Mouse (Mus musculus): ENCODE results near the gene Lrrc38. TPM values are rescaled to one million over a fixed set of nuclear protein-coding genes. Genes with fewer than 3 reads are reported as not detected.

Gene Lrrc38
- total and polyA plus RNA-seq, 3 experiments, result not detected

DNA sequence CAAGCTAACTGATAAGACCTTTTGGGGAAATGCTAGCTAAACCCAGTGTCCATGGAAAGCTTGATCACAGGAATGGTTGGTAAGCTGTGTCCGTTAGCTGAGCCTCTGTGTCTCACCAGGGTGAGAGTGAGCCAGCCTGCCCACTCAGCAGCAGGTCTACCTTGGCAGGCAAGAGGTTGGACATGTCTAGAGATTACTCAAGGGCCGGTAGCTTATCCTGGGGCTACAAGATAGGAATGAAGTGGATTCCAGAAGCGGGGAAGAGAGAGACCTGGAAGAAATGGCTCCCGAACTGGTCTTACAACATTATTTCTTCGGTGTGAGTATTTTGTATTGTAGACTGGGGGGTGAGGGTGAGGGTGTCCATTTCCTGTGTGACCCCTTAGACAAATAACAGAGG, 48.5 kb upstream of the Lrrc38 start:
- peaks cover 2% of the 10 kb centered on the region for H3K9me3 ChIP-seq (replicated peaks; ENCODE audit: low read length)
- H3K4me3 ChIP-seq (replicated peaks in 1 of 3; ENCODE audit: low read depth in 2 of 3, low read length in 2 of 3, poor library complexity in 1 of 3), result no peak overlapping the region
- no peak for DNase-seq (ENCODE audit: extremely low read depth)
- no peaks in the 10 kb centered on the region for H3K4me1 ChIP-seq (ENCODE audit: control insufficient read depth in 1 of 2, insufficient read depth in 2 of 2)
- H3K27me3 ChIP-seq (replicated peaks), result peaks cover 29% of the 10 kb centered on the region
- H3K9ac ChIP-seq (ENCODE audit: insufficient read depth, low read depth), result no peak overlapping the region
- H3K79me2 ChIP-seq (replicated peaks; ENCODE audit: control insufficient read depth, extremely low read depth, insufficient read depth, poor library complexity, severe bottlenecking), result no peaks in the 10 kb centered on the region
- dilution Hi-C loops (cut with MboI; ENCODE audit: extremely low pct_ligation_motif_present, extremely low pct_unique_long_range_greater_than_20kb, low sequenced_read_pairs), result no loop called here
- TF ChIP-seq MYC (IDR thresholded peaks at IDR 0.05; ENCODE audit: low read depth, low read length) (no peak), EP300 (IDR thresholded peaks at IDR 0.05; ENCODE audit: low read length) (no peak), ZNF384 (IDR thresholded peaks at IDR 0.05; ENCODE audit: low read depth, low read length) (no peak), UBTF (IDR thresholded peaks at IDR 0.05; ENCODE audit: low read depth, low read length) (no peak), MAZ (IDR thresholded peaks at IDR 0.05; ENCODE audit: low read depth, low read length) (no peak), GABPA (IDR thresholded peaks at IDR 0.05; ENCODE audit: insufficient replicate concordance, low read depth, low read length) (no peak), TCF12 (IDR thresholded peaks at IDR 0.05; ENCODE audit: low read depth, low read length) (no peak), ZKSCAN1 (IDR thresholded peaks at IDR 0.05; ENCODE audit: borderline replicate concordance, low read depth, low read length) (no peak), E2F4 (IDR thresholded peaks at IDR 0.05; ENCODE audit: insufficient replicate concordance, low read depth, low read length) (no peak), CHD1 (IDR thresholded peaks at IDR 0.05; ENCODE audit: low read depth, low read length) (no peak), ZC3H11A (IDR thresholded peaks at IDR 0.05; ENCODE audit: low read depth, low read length) (no peak), RCOR1 (conservative IDR thresholded peaks at IDR 0.05; ENCODE audit: low read depth, low read length) (no peak), MXI1 (IDR thresholded peaks at IDR 0.05; ENCODE audit: low read depth, low read length) (no peak), SMC3 (IDR thresholded peaks at IDR 0.05; ENCODE audit: low read depth, low read length) (no peak), NRF1 (IDR thresholded peaks at IDR 0.05; ENCODE audit: low read depth, low read length) (no peak), CHD2 (IDR thresholded peaks at IDR 0.05; ENCODE audit: low read length) (no peak), MAFK (IDR thresholded peaks at IDR 0.05; ENCODE audit: insufficient replicate concordance, low read length) (no peak), NELFE (IDR thresholded peaks at IDR 0.05; ENCODE audit: low read depth, low read length) (no peak)
- H3K36me3 ChIP-seq (replicated peaks in 1 of 2; ENCODE audit: control insufficient read depth in 1 of 2, insufficient read depth in 1 of 2, low read length in 1 of 2), result no peaks in the 10 kb centered on the region
- no peak overlapping the region for H3K4me2 ChIP-seq (ENCODE audit: insufficient read depth, low read depth, poor library complexity, severe bottlenecking)
- in situ Hi-C loops (cut with MboI; ENCODE audit: low pct_ligation_motif_present, low pct_unique_long_range_greater_than_20kb, low sequenced_read_pairs), result no loop called here
- no peak overlapping the region for H3K27ac ChIP-seq (ENCODE audit: insufficient read depth, low read depth)

DNA sequence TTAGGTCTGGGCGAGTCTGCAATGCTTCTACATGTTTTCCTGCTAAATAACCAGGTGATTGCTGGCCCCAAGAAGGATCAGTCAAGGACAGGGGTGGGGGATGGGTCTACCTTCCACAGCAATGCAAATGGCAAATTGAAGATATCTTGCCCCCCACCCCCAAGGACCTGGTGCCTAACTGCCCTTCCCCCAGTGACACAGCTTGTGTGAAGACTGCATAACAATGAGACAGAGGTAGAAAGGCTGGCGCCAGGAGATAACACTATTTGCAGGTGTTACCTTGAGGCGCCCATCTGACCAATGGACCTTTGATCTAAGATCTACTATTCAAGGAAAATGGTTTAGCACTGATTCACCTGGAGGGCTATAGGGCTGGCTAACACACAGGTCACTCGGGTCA, 47.7 kb upstream of the Lrrc38 start:
- H3K9ac ChIP-seq (ENCODE audit: insufficient read depth, low read depth), result no peak overlapping the region
- H3K36me3 ChIP-seq (replicated peaks in 1 of 2; ENCODE audit: control insufficient read depth in 1 of 2, insufficient read depth in 1 of 2, low read length in 1 of 2), result no peaks in the 10 kb centered on the region
- peaks cover 31% of the 10 kb centered on the region for H3K27me3 ChIP-seq (replicated peaks)
- no peak for TF ChIP-seq IRF4 (IDR thresholded peaks at IDR 0.05; ENCODE audit: low read depth, low read length)
- TF ChIP-seq POLR2A (IDR thresholded peaks at IDR 0.05; ENCODE audit: low read depth, low read length), result no peak
- no peak for TF ChIP-seq POLR2AphosphoS2 (IDR thresholded peaks at IDR 0.05; ENCODE audit: low read depth, low read length)
- TF ChIP-seq KAT2A (IDR thresholded peaks at IDR 0.05; ENCODE audit: insufficient replicate concordance, low read length), result no peak
- no peak for TF ChIP-seq SMC3 (IDR thresholded peaks at IDR 0.05; ENCODE audit: low read depth, low read length)
- TF ChIP-seq JUN (IDR thresholded peaks at IDR 0.05; ENCODE audit: insufficient read depth, low read depth, low read length), result no peak
- no peak for TF ChIP-seq PAX5 (IDR thresholded peaks at IDR 0.05; ENCODE audit: low read length)
- TF ChIP-seq JUND (conservative IDR thresholded peaks at IDR 0.05; ENCODE audit: low read depth, low read length), result no peak
- no peak for TF ChIP-seq MXI1 (IDR thresholded peaks at IDR 0.05; ENCODE audit: low read depth, low read length)
- TF ChIP-seq MAX (IDR thresholded peaks at IDR 0.05; ENCODE audit: low read length), result no peak
- TF ChIP-seq RAD21 (IDR thresholded peaks at IDR 0.05; ENCODE audit: low read depth, low read length), result no peak
- TF ChIP-seq ZC3H11A (IDR thresholded peaks at IDR 0.05; ENCODE audit: low read depth, low read length), result no peak
- no peak for DNase-seq (ENCODE audit: extremely low read depth)
- H3K9me3 ChIP-seq (replicated peaks; ENCODE audit: low read length), result peaks cover 2% of the 10 kb centered on the region
- no peak overlapping the region for H3K4me2 ChIP-seq (ENCODE audit: insufficient read depth, low read depth, poor library complexity, severe bottlenecking)
- dilution Hi-C loops (cut with MboI; ENCODE audit: extremely low pct_ligation_motif_present, extremely low pct_unique_long_range_greater_than_20kb, low sequenced_read_pairs), result no loop called here
- H3K4me1 ChIP-seq (ENCODE audit: control insufficient read depth in 1 of 2, insufficient read depth in 2 of 2), result no peaks in the 10 kb centered on the region
- no peaks in the 10 kb centered on the region for H3K79me2 ChIP-seq (replicated peaks; ENCODE audit: control insufficient read depth, extremely low read depth, insufficient read depth, poor library complexity, severe bottlenecking)
- no peak overlapping the region for H3K27ac ChIP-seq (ENCODE audit: insufficient read depth, low read depth)
- in situ Hi-C loops (cut with MboI; ENCODE audit: low pct_ligation_motif_present, low pct_unique_long_range_greater_than_20kb, low sequenced_read_pairs), result no loop called here
- H3K4me3 ChIP-seq (replicated peaks in 1 of 3; ENCODE audit: low read depth in 2 of 3, low read length in 2 of 3, poor library complexity in 1 of 3), result no peak overlapping the region
